Mouse (Mus musculus) spleen, embryonic (tissue): ENCODE measurements around the gene Dhrs9.

ENCODE experiments used
- CTCF ChIA-PET: fragments of 350-600 bp; sonication (Branson Sonifier 250); formaldehyde crosslinking; loops from one replicate; lab custom pipeline; 2022; lab: Charles Lee

Dhrs9 gene

DNA sequence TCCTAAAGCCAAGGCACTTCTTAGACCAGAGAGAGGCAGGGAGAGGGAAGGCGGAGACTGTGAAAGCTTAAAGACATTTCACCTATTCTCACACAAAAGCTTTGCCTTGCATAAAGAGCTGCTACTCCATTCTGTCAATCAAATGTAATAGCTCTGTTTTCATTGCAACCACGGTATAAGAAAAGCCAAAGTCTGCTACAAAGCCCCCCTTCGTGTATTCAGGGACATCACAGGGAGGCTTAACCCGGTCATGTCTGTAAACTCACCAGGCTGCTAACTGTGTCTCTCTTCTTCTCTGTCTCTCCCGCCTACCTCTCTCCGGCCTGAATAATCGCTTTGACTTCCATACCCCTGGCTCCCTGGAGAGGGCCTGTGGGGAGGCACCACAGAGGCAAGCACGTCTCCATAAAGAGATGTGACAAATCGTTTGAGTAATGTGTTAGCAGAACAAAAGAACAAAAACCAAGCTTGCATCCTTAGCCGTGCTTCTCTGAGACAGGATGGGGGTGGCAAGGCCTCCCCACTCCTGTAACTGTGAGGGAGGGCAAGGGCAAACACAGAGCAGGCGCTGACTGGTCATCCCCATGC is 38.1 kb downstream of the Dhrs9 start:
- CTCF ChIA-PET = interaction anchor here (0.6 kb wide), 1 partner anchor 28 kb away, joined by 3 read pairs; no protein-coding TSS in a partner anchor

DNA sequence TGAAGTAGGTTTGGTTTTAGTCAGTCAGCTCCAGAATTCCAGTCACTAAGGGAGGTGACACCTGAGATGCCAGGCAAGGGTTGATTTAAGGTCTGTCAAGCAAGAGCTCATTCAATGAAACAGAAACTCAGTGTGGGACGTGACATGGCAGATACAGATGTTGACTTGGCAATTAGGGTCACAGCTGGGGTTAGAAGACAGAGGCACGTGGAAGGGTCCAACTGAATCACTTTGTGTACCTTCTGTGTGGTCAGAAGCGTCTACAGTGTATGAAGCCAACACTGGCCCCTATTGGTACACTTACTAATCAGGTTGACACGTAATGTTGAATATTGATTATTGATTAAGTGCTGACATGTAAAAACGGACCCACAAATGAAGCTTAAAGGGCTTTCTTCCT is 44.6 kb downstream of the Dhrs9 start:
- CTCF ChIA-PET = no interaction called here

DNA sequence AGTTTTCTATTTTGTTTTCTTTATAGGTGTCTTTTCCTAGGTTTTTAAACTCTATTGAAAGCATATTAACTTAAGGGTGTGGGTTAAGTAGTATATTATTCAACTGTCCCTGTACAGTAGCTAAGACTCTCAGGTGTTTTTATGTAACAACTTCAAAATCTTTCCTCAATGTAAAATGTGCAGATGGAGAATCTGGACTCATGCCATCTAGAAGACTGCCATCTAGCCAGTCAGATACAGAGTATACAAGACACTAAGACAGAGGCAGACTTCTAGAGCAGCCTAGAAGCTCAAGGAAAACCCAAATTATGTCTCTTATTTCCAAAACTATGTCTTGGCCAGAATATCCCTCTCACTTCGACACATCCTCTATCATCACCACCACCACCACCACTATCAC is 45.8 kb downstream of the Dhrs9 start:
- CTCF ChIA-PET = no interaction called here

DNA sequence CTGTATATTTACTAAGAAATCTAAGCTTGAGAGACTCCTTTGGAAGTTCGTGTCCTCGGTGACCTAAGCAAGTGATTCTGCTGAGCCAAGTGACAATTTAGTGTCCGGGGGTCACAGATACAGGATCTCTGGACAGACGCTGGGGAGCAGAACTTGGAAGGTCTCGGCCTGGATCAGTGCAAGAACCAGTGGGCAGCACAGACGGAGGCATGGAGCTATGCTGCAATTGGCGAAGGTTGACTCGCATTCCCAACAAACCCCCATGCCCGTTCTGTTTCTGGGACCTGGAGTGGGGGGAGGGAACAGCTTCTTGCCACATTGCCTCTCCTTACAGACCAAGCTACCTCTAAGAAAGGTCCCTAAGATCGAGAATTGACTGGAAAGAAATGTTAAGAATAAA is 46.9 kb downstream of the Dhrs9 start:
- CTCF ChIA-PET = no interaction called here

DNA sequence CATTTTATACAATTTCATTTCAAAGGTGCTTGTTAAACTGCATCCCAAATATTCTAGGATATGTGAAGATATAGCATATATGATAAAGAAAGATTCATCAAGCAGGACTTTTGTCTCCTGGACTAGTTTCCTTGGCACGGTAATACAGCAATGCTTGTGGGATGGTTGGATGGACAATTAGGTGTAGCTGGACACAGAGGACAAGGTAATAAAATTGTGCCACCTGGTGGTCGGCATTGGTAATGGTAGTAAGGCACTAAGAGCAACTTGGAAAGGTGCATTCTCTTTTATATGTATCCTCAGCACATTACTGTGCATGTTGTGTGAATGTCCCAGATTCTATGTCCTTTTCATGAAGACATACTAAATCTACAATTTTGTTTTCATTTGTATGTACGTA is 47.9 kb downstream of the Dhrs9 start:
- CTCF ChIA-PET = no interaction called here

DNA sequence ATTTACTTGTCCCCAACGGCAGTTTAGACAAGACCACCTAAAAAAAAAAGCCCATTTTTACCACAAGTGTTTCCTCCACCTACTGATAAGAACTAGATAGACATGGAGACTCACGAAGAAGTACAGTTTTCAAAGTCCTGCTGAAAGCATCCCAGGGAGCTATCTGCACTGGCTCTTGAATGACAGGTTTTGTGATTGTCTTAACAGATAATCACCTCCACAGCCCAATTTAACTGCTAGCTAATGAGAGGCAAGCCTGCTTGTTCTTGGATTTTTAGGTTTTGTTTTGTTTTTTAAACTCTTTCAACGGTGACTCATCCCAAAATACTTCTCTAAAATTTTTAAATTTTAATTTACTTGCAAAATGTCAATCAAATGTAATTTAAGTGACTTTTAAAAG is 61.4 kb downstream of the Dhrs9 start:
- CTCF ChIA-PET = no interaction called here

DNA sequence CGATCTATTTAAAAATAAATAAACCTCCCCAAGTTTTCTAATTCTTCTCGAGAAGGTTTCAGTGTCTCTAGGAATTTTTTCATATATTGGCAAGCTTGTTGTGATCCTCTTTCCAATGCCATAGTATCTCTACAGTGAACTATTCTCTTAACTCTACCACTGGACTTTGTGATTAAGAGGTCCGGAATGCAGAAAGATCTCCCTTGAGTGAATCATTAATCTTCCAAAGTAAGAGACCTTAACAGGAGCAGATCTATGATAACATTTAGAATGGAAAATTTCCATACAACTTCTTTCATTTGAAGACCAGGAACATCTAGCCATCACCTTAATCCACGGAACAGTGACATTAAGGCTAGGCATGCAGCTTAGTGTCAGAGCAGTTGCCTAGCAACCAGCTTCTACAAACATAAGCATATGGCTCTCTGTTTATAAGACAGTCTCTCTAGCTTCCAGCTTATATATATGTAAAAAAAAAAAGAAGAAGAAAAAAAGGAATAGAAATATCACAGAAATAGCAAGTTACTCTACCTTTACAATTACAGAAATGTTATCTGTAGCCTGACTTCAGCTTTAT is 65.7 kb downstream of the Dhrs9 start:
- CTCF ChIA-PET = no interaction called here

DNA sequence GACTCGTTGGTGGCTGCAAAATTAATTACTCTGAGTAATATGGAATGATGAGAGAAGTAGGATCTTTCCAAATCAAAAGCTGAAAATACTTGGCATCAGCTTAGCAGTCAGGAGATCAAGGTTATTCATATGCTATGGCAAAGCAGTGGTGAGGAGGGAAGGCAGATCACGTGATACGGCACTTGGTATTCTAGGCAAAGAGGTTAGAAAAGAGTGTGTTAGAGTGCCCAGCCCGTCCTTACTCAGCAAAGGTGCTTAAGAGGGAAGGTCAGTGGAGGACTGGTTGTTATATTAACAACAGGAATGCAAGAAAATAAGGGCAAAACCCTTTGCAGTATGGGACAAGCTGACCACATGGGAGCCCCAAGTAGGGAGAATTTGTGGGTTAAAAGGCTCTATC is 68.3 kb downstream of the Dhrs9 start:
- CTCF ChIA-PET = no interaction called here

DNA sequence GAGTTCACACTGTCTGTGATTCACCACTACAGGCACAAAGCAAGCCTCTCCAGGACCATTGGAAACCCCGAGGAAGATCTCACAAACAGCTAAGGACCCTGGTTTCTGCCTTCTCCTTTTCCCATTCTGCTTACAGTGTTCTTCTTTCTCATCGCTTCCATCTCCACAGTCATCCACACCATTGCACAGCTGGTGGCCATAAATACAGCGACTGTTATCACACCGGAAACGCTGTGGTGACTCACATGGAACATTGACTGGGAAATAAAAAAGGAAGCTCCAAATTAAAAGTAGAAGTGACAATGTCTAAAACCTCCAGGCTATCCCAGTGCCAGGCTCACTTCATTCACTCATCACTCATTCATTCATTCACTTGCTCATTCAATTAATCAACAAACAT is 70.9 kb downstream of the Dhrs9 start:
- CTCF ChIA-PET = no interaction called here
